12 mouse cellular contexts compared by ENCODE assay signal in genomic region chr4:120975428-120975734, GRCm38 (mm10). TPM values are rescaled to one million over a fixed set of nuclear protein-coding genes. Genes with fewer than 3 reads are reported as not detected.
DNase-seq lines count a peak whose midpoint lies in the region; ATAC-seq and TF ChIP-seq lines count a peak whose summit lies in the region.
"Had no signal": no experiment of that assay in that cellular context is flagged by ENCODE, and none has a peak within 500 bp of the region (broad histone marks: within the 10 kb centered on the region; RNA-seq: fewer than 3 reads in every experiment).

No protein-coding gene starts in this region.

- DNase-seq in lung, adult 18-20 months: peak; percentile 10 to 14
- no peak for DNase-seq in lung, adult 2 months
- DNase-seq in NIH3T3 (ENCODE audit: low read depth): peak; percentile 76
- DNase-seq in forebrain, embryonic 14.5 days (ENCODE audit: low spot score): no peak
- DNase-seq in midbrain, embryonic 14.5 days: no peak
- DNase-seq: cerebellum, postnatal 14 days; gastrocnemius, postnatal 14 days had no signal

- no peaks in the 10 kb centered on the region for H3K27me3 ChIP-seq in small intestine, adult 2 months (ENCODE audit: control insufficient read depth, insufficient read depth, low read length)
- no peaks in the 10 kb centered on the region for H3K27me3 ChIP-seq in forebrain, embryonic 14.5 days (replicated peaks; ENCODE audit: control insufficient read depth, insufficient read depth, low read length)
- H3K27me3 ChIP-seq in midbrain, embryonic 14.5 days (ENCODE audit: control insufficient read depth, insufficient read depth, low read length): no peaks in the 10 kb centered on the region
- H3K27me3 ChIP-seq: hindbrain, embryonic 13.5 days; limb, embryonic 12.5 days had no signal

- TF ChIP-seq CTCF in lung, adult 2 months (IDR thresholded peaks at IDR 0.05; ENCODE audit: insufficient read depth, low read length): no peak
- no peak for TF ChIP-seq CTCF in small intestine, adult 2 months (IDR thresholded peaks at IDR 0.05; ENCODE audit: extremely low read depth, insufficient read length, insufficient replicate concordance, low read depth, low read length)

- H3K4me2 ChIP-seq in forebrain, embryonic 14.5 days (ENCODE audit: low read length): no peak overlapping the region
- no peak overlapping the region for H3K4me2 ChIP-seq in midbrain, embryonic 14.5 days (ENCODE audit: low read length)
- H3K4me2 ChIP-seq: hindbrain, embryonic 13.5 days; limb, embryonic 12.5 days had no signal

- WGBS in lung, adult 2 months: 55% methylated on average over 4 of the region's 4 CpGs
- 80% methylated on average over 4 of the region's 4 CpGs for WGBS in small intestine, adult 2 months
- 94% methylated on average over 4 of the region's 4 CpGs for WGBS in forebrain, embryonic 14.5 days
- 96% methylated on average over 4 of the region's 4 CpGs for WGBS in midbrain, embryonic 14.5 days

- H3K36me3 ChIP-seq in small intestine, adult 2 months (ENCODE audit: control insufficient read depth, insufficient read depth, low read length): peaks cover 41% of the 10 kb centered on the region
- H3K36me3 ChIP-seq in forebrain, embryonic 14.5 days (ENCODE audit: control insufficient read depth, insufficient read depth, low read length): peaks cover 46% of the 10 kb centered on the region
- peaks cover 61% of the 10 kb centered on the region for H3K36me3 ChIP-seq in midbrain, embryonic 14.5 days (ENCODE audit: control insufficient read depth, insufficient read depth, low read length)

- peak; percentile 79 for ATAC-seq in inflammation-experienced regulatory T-cells, adult 6 months
- no peak for ATAC-seq in forebrain, embryonic 14.5 days
- ATAC-seq in midbrain, embryonic 14.5 days (ENCODE audit: low FRiP score, low TSS enrichment): no peak

- peaks cover 7% of the 10 kb centered on the region for H3K4me1 ChIP-seq in lung, adult 2 months (ENCODE audit: control insufficient read depth, insufficient read depth, low read length)
- no peaks in the 10 kb centered on the region for H3K4me1 ChIP-seq in small intestine, adult 2 months (ENCODE audit: control insufficient read depth, insufficient read depth, insufficient read length, low read length)
- H3K4me1 ChIP-seq in forebrain, embryonic 14.5 days (ENCODE audit: control insufficient read depth, insufficient read depth, low read length): no peaks in the 10 kb centered on the region
- no peaks in the 10 kb centered on the region for H3K4me1 ChIP-seq in midbrain, embryonic 14.5 days (ENCODE audit: control insufficient read depth, insufficient read depth, low read length)
- H3K4me1 ChIP-seq: hindbrain, embryonic 13.5 days; limb, embryonic 12.5 days had no signal

- H3K9ac ChIP-seq in forebrain, embryonic 14.5 days (ENCODE audit: low read length): no peak overlapping the region
- no peak overlapping the region for H3K9ac ChIP-seq in midbrain, embryonic 14.5 days (replicated peaks; ENCODE audit: low read length)
- H3K9ac ChIP-seq: hindbrain, embryonic 13.5 days; limb, embryonic 12.5 days had no signal

- H3K27ac ChIP-seq in small intestine, adult 2 months (ENCODE audit: insufficient read depth, low read depth, low read length): peak overlapping the region; percentile 54
- no peak overlapping the region for H3K27ac ChIP-seq in forebrain, embryonic 14.5 days (ENCODE audit: low read depth, low read length)
- H3K27ac ChIP-seq in midbrain, embryonic 14.5 days (replicated peaks; ENCODE audit: low read depth, low read length): no peak overlapping the region
- H3K27ac ChIP-seq: hindbrain, embryonic 13.5 days; limb, embryonic 12.5 days had no signal

- no peak for TF ChIP-seq POLR2A in lung, adult 2 months (IDR thresholded peaks at IDR 0.05; ENCODE audit: borderline replicate concordance, extremely low read depth, low read depth, low read length)
- TF ChIP-seq POLR2A in small intestine, adult 2 months (IDR thresholded peaks at IDR 0.05; ENCODE audit: low read depth, low read length): no peak

- no peaks in the 10 kb centered on the region for H3K9me3 ChIP-seq in forebrain, embryonic 14.5 days (replicated peaks; ENCODE audit: control insufficient read depth, low read length)
- no peaks in the 10 kb centered on the region for H3K9me3 ChIP-seq in midbrain, embryonic 14.5 days (ENCODE audit: control insufficient read depth, low read length)
- H3K9me3 ChIP-seq: hindbrain, embryonic 13.5 days; limb, embryonic 12.5 days had no signal

- H3K4me3 ChIP-seq in lung, adult 2 months (replicated peaks; ENCODE audit: extremely low read depth, low read depth, low read length): no peak overlapping the region
- H3K4me3 ChIP-seq in small intestine, adult 2 months (ENCODE audit: low read depth, low read length): no peak overlapping the region
- H3K4me3 ChIP-seq in forebrain, embryonic 14.5 days (ENCODE audit: low read depth, low read length): no peak overlapping the region
- H3K4me3 ChIP-seq in midbrain, embryonic 14.5 days (replicated peaks; ENCODE audit: low read depth, low read length): no peak overlapping the region
- H3K4me3 ChIP-seq: erythroblast, embryonic 14.5 days; hindbrain, embryonic 13.5 days; limb, embryonic 12.5 days had no signal

RNA-seq across cellular contexts. Expression of gene Zfp69, which starts 23.9 kb away (rescaled TPM):
- 3.5 and 4.3 TPM in 2 replicates for polyA plus RNA-seq in lung, adult 2 months (2012; rRNA removed)
- 1 to 10 TPM; 1.2 to 2.4 (median 1.8) TPM for polyA plus RNA-seq in inflammation-experienced regulatory T-cells, adult 6 months (2017; shearing (Covaris generic))
- 0.60 and 1.8 TPM in 2 replicates for polyA plus RNA-seq in small intestine, adult 2 months (2012; rRNA removed)
- polyA plus RNA-seq in forebrain, embryonic 14.5 days (2014; fragmentation: Nextera tagmentation; extraction: Ambion mirVana): 5.1 and 5.3 TPM in 2 replicates
- polyA plus RNA-seq in midbrain, embryonic 14.5 days (2014; fragmentation: Nextera tagmentation; extraction: Ambion mirVana): 6.4 and 6.6 TPM in 2 replicates

RNA-seq across cellular contexts. Expression of gene Smap2, which starts 41.7 kb away (rescaled TPM):
- polyA plus RNA-seq in lung, adult 2 months (2012; rRNA removed): 17.6 and 24.9 TPM in 2 replicates
- 10 to 100 TPM; 39.3 to 42.2 (median 40.5) TPM for polyA plus RNA-seq in inflammation-experienced regulatory T-cells, adult 6 months (2017; shearing (Covaris generic))
- 12.1 and 28.1 TPM in 2 replicates for polyA plus RNA-seq in small intestine, adult 2 months (2012; rRNA removed)
- polyA plus RNA-seq in forebrain, embryonic 14.5 days (2014; fragmentation: Nextera tagmentation; extraction: Ambion mirVana): 35.3 and 40.9 TPM in 2 replicates
- 47.5 and 52.0 TPM in 2 replicates for polyA plus RNA-seq in midbrain, embryonic 14.5 days (2014; fragmentation: Nextera tagmentation; extraction: Ambion mirVana)

RNA-seq across cellular contexts. Expression of gene Exo5, which starts 50.6 kb away (rescaled TPM):
- polyA plus RNA-seq in lung, adult 2 months (2012; rRNA removed): 3.3 and 5.4 TPM in 2 replicates
- polyA plus RNA-seq in inflammation-experienced regulatory T-cells, adult 6 months (2017; shearing (Covaris generic)): 10 to 100 TPM; 28.4 to 30.8 (median 30.0) TPM
- 1.3 and 2.8 TPM in 2 replicates for polyA plus RNA-seq in small intestine, adult 2 months (2012; rRNA removed)
- 36.5 and 41.4 TPM in 2 replicates for polyA plus RNA-seq in forebrain, embryonic 14.5 days (2014; fragmentation: Nextera tagmentation; extraction: Ambion mirVana)
- 32.5 and 33.5 TPM in 2 replicates for polyA plus RNA-seq in midbrain, embryonic 14.5 days (2014; fragmentation: Nextera tagmentation; extraction: Ambion mirVana)

Comparison
In these comparisons a context has a peak if more than half of its experiments do, and no peak if none do; other contexts are left out.
1. DNase-seq: peak in lung, adult 18-20 months (2 of 2) and NIH3T3 (single experiment); none in lung, adult 2 months (single experiment), forebrain, embryonic 14.5 days (single experiment) and midbrain, embryonic 14.5 days (single experiment).